Mouse (Mus musculus) urinary bladder, postnatal 36 days (tissue): Measurements from ENCODE around the gene Ifi213.
"Not testable (repeated sequence)": the region's sequence is repeated elsewhere in the genome, so short reads cannot be mapped to it uniquely, and the experiment has no call there.

ENCODE experiments used
- DNase-seq, 2 experiments: peaks; one replicate each; pipeline ENCODE4 v3.0.0; 2022; ENCODE audit warnings: low spot score in 2 of 2, mixed read lengths in 1 of 2

The Ifi213 gene

DNA sequence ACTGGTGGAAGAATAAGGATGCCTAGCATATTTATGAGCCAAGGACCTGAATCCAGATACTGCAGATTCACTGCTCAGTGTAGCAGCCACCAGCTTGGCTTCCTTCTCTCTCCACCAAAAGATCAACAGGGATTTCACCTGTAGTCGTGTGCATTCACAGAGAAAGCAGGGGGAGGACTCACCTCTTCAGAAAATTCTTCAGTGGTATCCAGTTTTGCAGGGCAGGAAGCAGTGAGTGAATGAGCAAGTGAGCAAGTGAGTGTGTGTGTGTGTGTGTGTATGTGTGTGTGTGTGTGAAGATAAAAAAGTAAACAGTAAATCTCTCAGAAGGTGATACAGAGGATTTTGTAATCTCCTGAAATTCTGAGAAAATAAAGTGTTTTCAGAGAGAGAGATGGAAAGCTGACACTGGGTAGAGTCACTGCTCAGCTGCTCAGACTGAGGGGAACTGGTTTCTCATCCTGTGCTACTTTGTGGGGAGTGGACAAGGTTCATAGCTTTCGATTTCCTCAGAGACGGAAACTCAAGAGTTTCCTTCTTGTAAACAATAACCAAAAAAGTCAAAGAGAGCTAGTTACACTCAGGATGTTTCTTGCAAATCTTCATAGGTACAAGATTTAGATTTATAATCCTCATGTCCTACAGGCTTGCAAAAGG lies at the start of gene Ifi213:
TSS of gene Ifi213 (minus strand) at position 437 of the 657 bp plus-strand sequence.
- not testable (repeated sequence) for DNase-seq

- no peak for DNase-seq
Measured at GRCm38 (mm10) chr1:173645393-173645792, 46.3 kb upstream of the Ifi213 start.

DNA sequence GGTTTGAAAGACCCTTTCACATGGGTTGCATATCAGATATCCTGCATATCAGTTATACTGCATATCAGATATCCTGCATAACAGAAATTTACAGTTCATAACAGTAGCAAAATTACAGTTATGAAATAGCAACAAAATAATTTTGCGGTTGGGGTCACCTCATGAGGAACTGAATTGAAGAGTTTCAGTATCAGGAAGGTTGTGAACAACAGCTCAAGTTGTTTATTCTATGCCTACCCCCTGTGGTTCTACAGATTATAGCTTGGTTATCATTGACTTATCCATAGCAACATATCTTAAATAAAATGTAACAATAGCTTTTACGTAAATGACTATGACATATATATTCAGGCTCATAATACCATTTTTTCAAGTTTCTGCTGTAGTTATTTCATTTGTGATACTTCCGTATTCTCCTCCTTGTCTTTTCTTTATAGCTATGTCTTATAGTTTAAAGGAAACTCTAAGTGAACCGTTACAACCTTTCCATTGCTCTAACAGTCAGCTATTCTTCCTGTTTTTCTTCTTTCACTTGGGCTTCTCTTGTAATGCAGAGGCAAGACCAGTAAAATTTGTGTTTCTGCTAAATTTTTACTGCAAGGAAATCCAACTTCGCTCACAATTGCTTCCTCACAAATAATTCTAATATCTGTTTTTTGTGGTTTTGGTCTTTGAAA lies 35.0 kb upstream of the Ifi213 start:
- no peak for DNase-seq

DNA sequence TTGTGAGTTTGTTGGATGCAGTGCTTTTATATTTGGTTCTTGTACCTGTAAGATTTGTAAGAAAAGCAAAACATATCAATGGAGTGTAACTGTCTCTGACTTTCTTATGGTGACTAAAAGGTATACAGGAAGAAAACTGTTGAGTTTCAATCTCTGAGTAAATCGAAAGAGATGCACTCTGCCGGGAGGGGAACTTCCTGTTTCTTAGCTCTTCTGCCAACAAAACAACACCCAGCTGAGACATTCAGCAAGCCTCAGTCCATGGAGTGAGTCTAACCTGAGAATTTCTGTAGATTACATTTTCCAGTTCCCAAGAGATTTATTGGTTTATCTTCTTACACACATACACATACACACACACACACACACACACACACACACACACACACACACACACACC lies 31.5 kb upstream of the Ifi213 start, which contains the start of gene Ifi209:
TSS of gene Ifi209 (plus strand) at position 296 of the 400 bp plus-strand sequence.
- DNase-seq = not testable (repeated sequence)

DNA sequence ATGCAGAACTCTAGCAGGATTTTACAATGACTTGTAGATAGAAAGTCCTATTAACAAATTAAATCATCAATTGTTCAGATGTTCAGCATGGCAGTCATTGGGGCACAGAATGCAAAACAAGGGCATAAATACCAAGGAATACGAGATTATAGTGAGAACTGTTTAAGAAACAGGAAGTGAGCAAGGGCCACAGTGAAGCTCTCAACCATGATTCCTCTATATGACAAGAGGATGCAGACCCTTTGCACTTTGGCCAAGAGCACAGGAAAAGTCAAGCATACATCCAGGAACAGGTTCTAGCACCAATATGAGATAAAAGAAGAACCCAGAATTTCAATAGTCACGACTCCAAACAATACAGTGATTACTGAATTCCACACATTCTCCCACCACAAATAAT lies 27.6 kb upstream of the Ifi213 start:
- no peak for DNase-seq

DNA sequence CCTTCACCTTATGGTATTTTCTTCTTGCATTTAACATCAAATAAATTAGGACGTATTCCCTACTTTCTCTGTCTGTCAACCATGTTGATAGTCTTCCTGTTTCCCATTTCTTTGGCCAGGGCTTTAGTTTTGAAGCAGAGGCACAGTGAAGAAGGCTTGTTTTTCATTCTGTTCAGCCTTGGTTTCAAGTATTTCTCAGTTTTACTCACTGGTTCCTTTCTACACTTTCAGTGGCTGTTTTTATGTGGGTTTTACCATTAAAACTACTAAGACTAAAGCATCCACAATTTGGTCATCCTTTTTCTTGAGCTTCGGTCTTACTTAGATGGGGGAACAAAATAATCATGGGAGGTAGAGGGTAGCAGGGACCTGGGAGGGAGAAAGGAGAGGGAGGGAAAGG lies 25.0 kb upstream of the Ifi213 start:
- DNase-seq = no peak

- not testable (repeated sequence) for DNase-seq
Measured at GRCm38 (mm10) chr1:173622216-173622615, 23.1 kb upstream of the Ifi213 start.

DNA sequence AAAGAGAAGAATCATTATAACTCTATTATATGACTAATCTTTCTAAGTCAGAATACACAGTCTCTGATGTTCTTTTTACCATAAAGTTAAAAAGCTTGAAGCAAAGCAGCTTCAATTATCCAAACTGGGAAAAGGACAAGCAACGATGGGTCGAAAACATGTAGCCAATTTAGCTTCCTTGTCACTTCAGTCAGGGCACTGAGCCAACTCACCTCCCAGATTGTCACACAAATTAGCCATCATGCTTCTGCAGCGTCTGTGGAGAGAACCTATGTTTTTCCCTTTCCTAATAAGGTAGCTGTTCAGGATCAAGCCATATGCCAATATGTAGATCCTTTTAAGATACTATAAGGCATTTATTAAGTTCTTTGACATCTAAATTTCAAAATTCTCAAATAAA lies 11.2 kb upstream of the Ifi213 start:
- not testable (repeated sequence) for DNase-seq

- not testable (repeated sequence) for DNase-seq
Measured at GRCm38 (mm10) chr1:173589698-173590097, 9.4 kb downstream of the Ifi213 start.

GRCm38 (mm10) chr1:173579921-173580585 lies 19.0 kb downstream of the Ifi213 start:
- no peak for DNase-seq

- DNase-seq = no peak
Measured at GRCm38 (mm10) chr1:173579079-173579478, 20.0 kb downstream of the Ifi213 start.

GRCm38 (mm10) chr1:173550491-173551050 lies 48.5 kb downstream of the Ifi213 start:
- not testable (repeated sequence) for DNase-seq

DNA sequence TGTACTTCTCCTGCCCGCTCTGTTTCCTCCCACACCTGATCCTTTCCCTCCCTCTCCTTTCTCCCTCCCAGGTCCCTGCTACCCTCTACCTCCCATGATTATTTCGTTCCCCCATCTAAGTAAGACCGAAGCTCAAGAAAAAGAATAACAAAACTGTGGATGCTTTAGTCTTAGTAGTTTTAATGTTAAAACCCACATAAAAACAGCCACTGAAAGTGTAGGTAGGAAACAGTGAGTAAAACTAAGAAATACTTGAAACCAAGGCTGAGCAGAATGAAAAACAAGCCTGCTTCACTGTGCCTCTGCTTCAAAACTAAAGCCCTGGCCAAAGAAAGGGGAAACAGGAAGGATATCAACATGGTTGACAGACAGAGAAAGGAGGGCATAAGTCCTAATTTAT lies 50.3 kb downstream of the Ifi213 start:
- not testable (repeated sequence) for DNase-seq

GRCm38 (mm10) chr1:173535791-173536190 lies 63.3 kb downstream of the Ifi213 start, which contains the start of gene Ifi214:
TSS of gene Ifi214 (minus strand) at chr1:173535957.
- DNase-seq = not testable (repeated sequence)

GRCm38 (mm10) chr1:173521452-173521851 lies 77.6 kb downstream of the Ifi213 start:
- no peak for DNase-seq
